Mouse (Mus musculus) hindbrain, embryonic 14.5 days (tissue): ENCODE results near the gene 2210017I01Rik. TPM values are rescaled to one million over a fixed set of nuclear protein-coding genes. Genes with fewer than 3 reads are reported as not detected.

Experiments
- ATAC-seq: fragments of 200-750 bp; cut with Nextera tagmentation; 2 replicates; pipeline ENCODE4 v1.8.0; 2017; ENCODE audit warnings: moderate number of reproducible peaks, mild to moderate bottlenecking, moderate TSS enrichment, moderate library complexity; ENCODE audit not compliant: low FRiP score
- DNase-seq: peaks from one replicate; pipeline ENCODE4 v3.0.0-alpha.2; 2015; ENCODE audit warnings: low spot score
- H3K27ac ChIP-seq: fragments of 300-500 bp; sonication (generic); 2 replicates; pipeline ENCODE4 v1.5.1; 2014; ENCODE audit warnings: mild to moderate bottlenecking, moderate library complexity
- H3K27me3 ChIP-seq: fragments of 300-500 bp; sonication (generic); 2 replicates; pipeline ENCODE4 v1.6.1; 2014; ENCODE audit warnings: mild to moderate bottlenecking, low read length, mixed read lengths; ENCODE audit not compliant: control insufficient read depth, insufficient read depth
- H3K36me3 ChIP-seq: fragments of 300-500 bp; sonication (generic); replicated peaks from 2 replicates; pipeline ENCODE4 v1.6.1; 2014; ENCODE audit not compliant: control insufficient read depth, insufficient read depth
- H3K4me1 ChIP-seq: fragments of 300-500 bp; sonication (generic); replicated peaks from 2 replicates; pipeline ENCODE4 v1.6.1; 2014; ENCODE audit warnings: antibody characterized with exemption, low read length, mixed read lengths; ENCODE audit not compliant: control insufficient read depth, insufficient read depth
- H3K4me2 ChIP-seq: fragments of 300-500 bp; sonication (generic); replicated peaks from 2 replicates; pipeline ENCODE4 v1.6.1; 2014; ENCODE audit warnings: mild to moderate bottlenecking, moderate library complexity
- H3K4me3 ChIP-seq: fragments of 300-500 bp; sonication (generic); replicated peaks from 2 replicates; pipeline ENCODE4 v1.5.1; 2014; ENCODE audit warnings: mild to moderate bottlenecking, low read length
- H3K9ac ChIP-seq: fragments of 300-500 bp; sonication (generic); 2 replicates; pipeline ENCODE4 v1.6.1; 2014
- H3K9me3 ChIP-seq: fragments of 300-500 bp; sonication (generic); 2 replicates; pipeline ENCODE4 v1.6.1; 2016; ENCODE audit warnings: low read length; ENCODE audit not compliant: control insufficient read depth
- WGBS: fragments of 180-500 bp; shearing (Covaris S2); extraction: QIAGEN DNeasy Blood & Tissue Kit; methylation state at CpG from one replicate; pipeline ENCODE4 v1.1.7; 2014; 5-methylcytosine and 5-hydroxymethylcytosine counted together
- polyA plus RNA-seq: library from polyadenylated mRNA; unstranded; fragments of >200 nt; fragmentation: Nextera tagmentation; extraction: Ambion mirVana; gene quantifications from 2 replicates; pipeline ENCODE4 v1.2.1, GENCODE M21; 2014

2210017I01Rik gene
- polyA plus RNA-seq, 1 experiment from 2014 or later = not detected

- H3K27ac ChIP-seq = no peak within 1 kb of the TSS
- H3K27me3 ChIP-seq = no peaks in the 10 kb centered on the region
- ATAC-seq (no peak), DNase-seq (no peak)
- H3K4me3 ChIP-seq = no peak within 1 kb of the TSS
- no peak within 1 kb of the TSS for H3K9ac ChIP-seq
- no peaks in the 10 kb centered on the region for H3K4me1 ChIP-seq
- WGBS = 75% methylated on average over 1 of the region's 1 CpGs
- no peaks in the 10 kb centered on the region for H3K9me3 ChIP-seq
- H3K4me2 ChIP-seq = no peak within 1 kb of the TSS
- H3K36me3 ChIP-seq = no peaks in the 10 kb centered on the region
Observed at GRCm38 (mm10) chr3:92573449-92574041, 33.7 kb downstream of the 2210017I01Rik start, which contains the start of gene Ivl. Gene Ivl, minus strand, starts transcription at chr3:92573735.

GRCm38 (mm10) chr3:92572514-92573155, 34.7 kb downstream of the 2210017I01Rik start:
- Histone ChIP-seq H3K27ac (no peak overlapping the region), H3K27me3 (no peaks in the 10 kb centered on the region), H3K4me1 (no peaks in the 10 kb centered on the region), H3K4me2 (no peak overlapping the region), H3K36me3 (no peaks in the 10 kb centered on the region), H3K4me3 (no peak overlapping the region), H3K9ac (no peak overlapping the region), H3K9me3 (no peaks in the 10 kb centered on the region)
- WGBS = 56% methylated on average over 2 of the region's 2 CpGs
- ATAC-seq = no peak
- no peak for DNase-seq

DNA sequence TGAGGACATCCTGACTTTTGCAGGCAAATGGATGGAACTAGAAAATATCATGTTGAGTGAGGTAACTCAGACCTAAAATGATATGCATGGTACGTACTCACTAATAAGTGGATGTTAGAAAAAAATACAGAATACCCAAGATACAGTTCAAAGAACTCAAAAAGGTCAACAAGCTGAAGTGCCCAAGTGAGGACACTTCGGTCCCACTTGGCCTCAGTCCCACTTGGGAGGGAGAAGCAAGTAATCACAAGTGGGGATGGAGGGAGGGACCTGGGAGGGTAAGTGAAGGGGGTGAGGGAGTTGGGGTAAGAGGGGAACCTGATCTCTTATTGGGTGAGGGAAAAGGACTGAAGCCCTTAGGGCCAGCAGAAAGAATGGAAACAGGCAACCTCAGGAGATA, 38.5 kb downstream of the 2210017I01Rik start:
- no peak overlapping the region for H3K4me3 ChIP-seq
- H3K27me3 ChIP-seq = no peaks in the 10 kb centered on the region
- DNase-seq (no peak), ATAC-seq (no peak)
- no peaks in the 10 kb centered on the region for H3K9me3 ChIP-seq
- H3K4me2 ChIP-seq = no peak overlapping the region
- no peak overlapping the region for H3K27ac ChIP-seq
- H3K4me1 ChIP-seq = no peaks in the 10 kb centered on the region
- no peaks in the 10 kb centered on the region for H3K36me3 ChIP-seq
- 96% methylated on average over 2 of the region's 2 CpGs for WGBS
- no peak overlapping the region for H3K9ac ChIP-seq

DNA sequence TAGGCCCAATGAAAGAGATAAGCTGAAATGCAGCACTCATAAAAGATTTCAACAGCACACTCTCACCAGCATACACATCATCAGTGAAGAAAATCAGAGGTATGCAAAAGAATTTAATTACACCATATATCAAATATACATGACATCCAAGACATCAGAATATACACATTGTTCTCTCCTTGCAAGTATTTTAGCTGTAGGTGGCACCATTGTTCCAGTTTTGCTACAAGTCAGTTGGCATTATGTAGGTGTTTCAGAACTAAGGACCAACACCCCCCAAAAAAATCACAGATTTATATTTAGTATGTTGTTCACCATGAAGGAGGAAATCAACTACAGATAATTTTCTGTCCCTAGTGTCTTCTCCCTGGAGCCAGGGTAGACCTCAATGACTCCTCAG, 41.9 kb downstream of the 2210017I01Rik start:
- Histone ChIP-seq H3K4me3 (no peak overlapping the region), H3K4me2 (no peak overlapping the region), H3K36me3 (no peaks in the 10 kb centered on the region), H3K27me3 (no peaks in the 10 kb centered on the region), H3K27ac (no peak overlapping the region), H3K9me3 (no peaks in the 10 kb centered on the region), H3K9ac (no peak overlapping the region), H3K4me1 (no peaks in the 10 kb centered on the region)
- ATAC-seq (no peak), DNase-seq (no peak)

Other genes with a start within 250 kb of the 2210017I01Rik start
- not detected in 2 replicates for gene Sprr2f, start 242.3 kb downstream of the 2210017I01Rik start, polyA plus RNA-seq
- not detected in 2 replicates for gene Sprr2h, start 221.8 kb downstream of the 2210017I01Rik start, polyA plus RNA-seq
- gene Sprr2i, start 199.5 kb downstream of the 2210017I01Rik start, polyA plus RNA-seq = not detected in 2 replicates
- not detected in 2 replicates for gene Sprr2j-ps, start 189.4 kb downstream of the 2210017I01Rik start, polyA plus RNA-seq
- 6.2 and 7.5 TPM in 2 replicates for gene Gm9774, start 178.1 kb downstream of the 2210017I01Rik start, polyA plus RNA-seq
- gene Sprr2k, start 174.9 kb downstream of the 2210017I01Rik start, polyA plus RNA-seq = not detected in 2 replicates
- gene Sprr1b, start 168.7 kb downstream of the 2210017I01Rik start, polyA plus RNA-seq = not detected in 2 replicates
- not detected in 2 replicates for gene Sprr3, start 148.8 kb downstream of the 2210017I01Rik start, polyA plus RNA-seq
- gene Sprr1a, start 121.6 kb downstream of the 2210017I01Rik start, polyA plus RNA-seq = not detected in 2 replicates
- not detected in 2 replicates for gene Sprr4, start 107.0 kb downstream of the 2210017I01Rik start, polyA plus RNA-seq
- gene 2310046K23Rik, start 73.0 kb downstream of the 2210017I01Rik start, polyA plus RNA-seq = not detected in 2 replicates
- not detected in 2 replicates for gene Ivl, start 33.8 kb downstream of the 2210017I01Rik start, polyA plus RNA-seq
- not detected in 2 replicates for gene Smcp, start 18.5 kb downstream of the 2210017I01Rik start, polyA plus RNA-seq
- not detected in 2 replicates for gene Lce6a, start 14.2 kb upstream of the 2210017I01Rik start, polyA plus RNA-seq
- gene Lce1a1, start 40.8 kb upstream of the 2210017I01Rik start, polyA plus RNA-seq = not detected in 2 replicates
- gene Lce1b, start 49.4 kb upstream of the 2210017I01Rik start, polyA plus RNA-seq = not detected in 2 replicates
- not detected in 2 replicates for gene Lce1a2, start 62.8 kb upstream of the 2210017I01Rik start, polyA plus RNA-seq
- gene Lce1c, start 71.8 kb upstream of the 2210017I01Rik start, polyA plus RNA-seq = not detected in 2 replicates
- gene Lce1d, start 79.7 kb upstream of the 2210017I01Rik start, polyA plus RNA-seq = not detected in 2 replicates
- not detected in 2 replicates for gene Lce1e, start 101.6 kb upstream of the 2210017I01Rik start, polyA plus RNA-seq
- not detected in 2 replicates for gene Lce1f, start 112.9 kb upstream of the 2210017I01Rik start, polyA plus RNA-seq
- not detected in 2 replicates for gene Gm38119, start 131.6 kb upstream of the 2210017I01Rik start, polyA plus RNA-seq
- not detected in 2 replicates for gene Lce1g, start 144.8 kb upstream of the 2210017I01Rik start, polyA plus RNA-seq
- gene Lce1h, start 157.6 kb upstream of the 2210017I01Rik start, polyA plus RNA-seq = not detected in 2 replicates
- not detected in 2 replicates for gene Lce1i, start 171.4 kb upstream of the 2210017I01Rik start, polyA plus RNA-seq
- not detected in 2 replicates for gene Lce1j, start 183.0 kb upstream of the 2210017I01Rik start, polyA plus RNA-seq
- not detected in 2 replicates for gene Lce1k, start 200.4 kb upstream of the 2210017I01Rik start, polyA plus RNA-seq
- gene Kprp, start 219.8 kb upstream of the 2210017I01Rik start, polyA plus RNA-seq = not detected in 2 replicates
- gene Lce1l, start 243.8 kb upstream of the 2210017I01Rik start, polyA plus RNA-seq = not detected in 2 replicates